Mouse (Mus musculus): ENCODE results near the gene Mrps18a. TPM values are rescaled to one million over a fixed set of nuclear protein-coding genes. Genes with fewer than 3 reads are reported as not detected.

Gene Mrps18a
- 66.4 and 87.7 TPM in 2 replicates for total RNA-seq (2014; fragmentation: Nextera tagmentation)
- total RNA-seq (2017) = 55.3 and 71.3 TPM in 2 replicates
- 88.7 and 110 TPM in 2 replicates for polyA plus RNA-seq (2012)

DNA sequence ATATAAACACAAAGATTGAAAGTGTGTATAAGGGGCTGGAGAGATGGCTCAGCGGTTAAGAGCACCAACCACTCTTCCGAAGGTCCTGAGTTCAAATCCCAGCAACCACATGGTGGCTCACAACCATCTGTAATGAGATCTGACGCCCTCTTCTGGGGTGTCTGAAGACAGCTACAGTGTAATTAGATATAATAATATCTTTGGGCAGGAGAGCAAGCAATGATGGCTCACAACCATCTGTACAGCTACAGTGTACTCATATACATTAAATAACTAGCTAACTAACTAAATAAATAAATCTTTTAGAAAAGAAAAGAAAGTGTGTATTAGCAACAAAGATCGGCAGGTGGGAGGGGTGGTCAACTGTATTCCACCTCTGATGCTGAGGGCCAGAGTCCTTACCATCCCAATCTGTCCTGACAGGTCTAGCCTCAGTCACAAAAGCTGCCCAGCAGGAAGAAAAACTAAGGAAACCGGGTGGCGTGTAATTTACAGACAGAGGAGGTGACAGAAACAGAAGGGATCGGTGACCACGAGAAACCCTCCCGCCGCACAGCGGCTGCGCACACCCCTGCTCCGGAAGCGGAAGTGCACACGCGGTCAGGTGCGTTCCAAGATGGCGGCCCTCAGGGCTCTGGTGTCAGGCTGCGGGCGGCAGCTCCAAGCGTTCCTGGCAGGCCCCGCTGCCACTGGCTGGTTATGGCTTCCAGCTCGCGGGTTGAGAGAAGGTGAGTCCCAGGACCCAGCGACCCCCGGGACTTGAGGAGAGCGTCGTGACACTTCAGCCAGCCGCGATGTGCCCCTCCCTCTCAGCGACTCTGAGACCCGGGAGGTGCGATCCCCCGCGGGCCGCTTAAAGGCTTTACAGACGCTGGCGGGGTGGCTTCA is at the start of gene Mrps18a:
Gene Mrps18a (plus strand): TSS at position 585 of the 888 bp plus-strand sequence.
- no peak for TF ChIP-seq TAL1 (conservative IDR thresholded peaks at IDR 0.05; ENCODE audit: low read depth, low read length)
- no peak for TF ChIP-seq GATA1 (IDR thresholded peaks at IDR 0.05; ENCODE audit: borderline replicate concordance, low read length)
- TF ChIP-seq GATA2 (IDR thresholded peaks at IDR 0.05; ENCODE audit: borderline replicate concordance, low read depth, low read length) = no peak
- no peak for TF ChIP-seq CTCF (IDR thresholded peaks at IDR 0.05; ENCODE audit: low read depth, low read length)
- TF ChIP-seq POLR2AphosphoS5 (IDR thresholded peaks at IDR 0.05; ENCODE audit: insufficient replicate concordance, low read depth, low read length) = no peak
- Histone ChIP-seq H3K36me3 (replicated peaks) (peaks cover 33% of the 10 kb centered on the region), H3K4me3 (ENCODE audit: low read depth, low read length) (peak within 1 kb of the TSS; percentile 90), H3K27me3 (ENCODE audit: insufficient read depth, low read length) (peaks cover 23% of the 10 kb centered on the region), H3K9me3 (replicated peaks) (no peaks in the 10 kb centered on the region), H3K4me1 (ENCODE audit: insufficient read depth, low read depth, low read length) (peaks cover 34% of the 10 kb centered on the region)
- peak; percentile 89 for ATAC-seq (ENCODE audit: extremely low read depth, insufficient number of reproducible peaks, low FRiP score, poor library complexity, severe bottlenecking)
- DNase-seq (ENCODE audit: low spot score) = peak; percentile 79

- H3K36me3 ChIP-seq (replicated peaks) = no peaks in the 10 kb centered on the region
- TF ChIP-seq TAL1 (conservative IDR thresholded peaks at IDR 0.05; ENCODE audit: low read depth, low read length) = no peak
- no peak for TF ChIP-seq POLR2AphosphoS5 (IDR thresholded peaks at IDR 0.05; ENCODE audit: insufficient replicate concordance, low read depth, low read length)
- no peak for TF ChIP-seq CTCF (IDR thresholded peaks at IDR 0.05; ENCODE audit: low read depth, low read length)
- no peak for TF ChIP-seq GATA1 (IDR thresholded peaks at IDR 0.05; ENCODE audit: borderline replicate concordance, low read length)
- no peak for TF ChIP-seq GATA2 (IDR thresholded peaks at IDR 0.05; ENCODE audit: borderline replicate concordance, low read depth, low read length)
- ATAC-seq (ENCODE audit: extremely low read depth, insufficient number of reproducible peaks, low FRiP score, poor library complexity, severe bottlenecking) (no peak), DNase-seq (ENCODE audit: low spot score) (no peak)
- peaks cover 30% of the 10 kb centered on the region for H3K27me3 ChIP-seq (ENCODE audit: insufficient read depth, low read length)
- no peaks in the 10 kb centered on the region for H3K9me3 ChIP-seq (replicated peaks)
- no peaks in the 10 kb centered on the region for H3K4me1 ChIP-seq (ENCODE audit: insufficient read depth, low read depth, low read length)
- no peak overlapping the region for H3K4me3 ChIP-seq (ENCODE audit: low read depth, low read length)
Observed at GRCm38 (mm10) chr17:46063283-46063973, 47.4 kb upstream of the Mrps18a start.

- DNase-seq (ENCODE audit: low spot score) (no peak), ATAC-seq (ENCODE audit: extremely low read depth, insufficient number of reproducible peaks, low FRiP score, poor library complexity, severe bottlenecking) (no peak)
- no peak overlapping the region for H3K4me3 ChIP-seq (ENCODE audit: low read depth, low read length)
- TF ChIP-seq TAL1 (conservative IDR thresholded peaks at IDR 0.05; ENCODE audit: low read depth, low read length) = no peak
- TF ChIP-seq GATA1 (IDR thresholded peaks at IDR 0.05; ENCODE audit: borderline replicate concordance, low read length) = no peak
- TF ChIP-seq CTCF (IDR thresholded peaks at IDR 0.05; ENCODE audit: low read depth, low read length) = no peak
- TF ChIP-seq POLR2AphosphoS5 (IDR thresholded peaks at IDR 0.05; ENCODE audit: insufficient replicate concordance, low read depth, low read length) = no peak
- TF ChIP-seq GATA2 (IDR thresholded peaks at IDR 0.05; ENCODE audit: borderline replicate concordance, low read depth, low read length) = no peak
- no peaks in the 10 kb centered on the region for H3K9me3 ChIP-seq (replicated peaks)
- H3K36me3 ChIP-seq (replicated peaks) = no peaks in the 10 kb centered on the region
- peaks cover 30% of the 10 kb centered on the region for H3K27me3 ChIP-seq (ENCODE audit: insufficient read depth, low read length)
- H3K4me1 ChIP-seq (ENCODE audit: insufficient read depth, low read depth, low read length) = no peaks in the 10 kb centered on the region
Observed at GRCm38 (mm10) chr17:46063974-46064312, 46.8 kb upstream of the Mrps18a start.

DNA sequence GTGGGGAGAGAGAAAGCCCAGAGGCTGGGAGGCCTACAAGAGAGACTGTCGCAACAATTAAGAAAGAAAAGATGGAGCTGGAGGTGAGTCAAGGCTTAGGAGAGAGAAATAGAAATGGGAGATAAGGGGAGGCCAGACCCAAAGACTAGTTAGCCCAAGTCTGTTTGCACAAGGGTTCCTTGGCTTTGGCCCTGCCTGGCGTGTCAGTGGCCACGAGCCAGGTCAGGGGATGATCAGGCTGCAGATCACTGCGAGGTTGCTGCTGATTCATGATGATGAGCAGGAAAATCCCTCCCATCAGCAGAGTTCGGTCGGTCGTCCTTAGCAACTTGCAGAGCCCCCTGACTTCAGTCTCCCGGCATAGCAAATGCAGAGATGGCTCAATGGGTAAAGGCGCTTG is 40.7 kb upstream of the Mrps18a start:
- H3K4me1 ChIP-seq (ENCODE audit: insufficient read depth, low read depth, low read length) = peaks cover 16% of the 10 kb centered on the region
- no peak overlapping the region for H3K4me3 ChIP-seq (ENCODE audit: low read depth, low read length)
- H3K36me3 ChIP-seq (replicated peaks) = no peaks in the 10 kb centered on the region
- H3K27me3 ChIP-seq (ENCODE audit: insufficient read depth, low read length) = peaks cover 17% of the 10 kb centered on the region
- H3K9me3 ChIP-seq (replicated peaks) = no peaks in the 10 kb centered on the region
- no peak for TF ChIP-seq GATA2 (IDR thresholded peaks at IDR 0.05; ENCODE audit: borderline replicate concordance, low read depth, low read length)
- ATAC-seq (ENCODE audit: extremely low read depth, insufficient number of reproducible peaks, low FRiP score, poor library complexity, severe bottlenecking) = no peak
- DNase-seq (ENCODE audit: low spot score) = no peak

DNA sequence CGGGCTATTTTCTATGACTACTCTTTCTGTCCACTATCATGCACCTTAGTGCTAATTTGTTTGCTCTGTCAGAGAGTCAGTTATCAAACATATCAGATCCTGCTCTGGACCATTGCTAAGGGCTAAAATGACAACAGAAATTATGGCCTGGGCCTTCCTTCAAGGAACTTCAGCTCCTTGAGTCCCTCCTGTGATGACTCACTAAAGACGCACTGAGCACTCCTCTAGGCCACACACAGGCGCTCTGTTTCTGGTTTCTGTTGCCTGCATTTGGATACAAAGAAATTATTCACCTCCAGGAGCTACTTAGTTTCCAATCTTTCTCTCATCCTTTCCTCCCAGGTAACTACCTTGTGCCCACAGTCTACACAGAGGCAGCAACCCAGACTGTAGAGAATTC is 39.3 kb upstream of the Mrps18a start:
- TF ChIP-seq POLR2AphosphoS5 (IDR thresholded peaks at IDR 0.05; ENCODE audit: insufficient replicate concordance, low read depth, low read length) (no peak), TAL1 (conservative IDR thresholded peaks at IDR 0.05; ENCODE audit: low read depth, low read length) (no peak), GATA2 (IDR thresholded peaks at IDR 0.05; ENCODE audit: borderline replicate concordance, low read depth, low read length) (no peak), CTCF (IDR thresholded peaks at IDR 0.05; ENCODE audit: low read depth, low read length) (no peak), GATA1 (IDR thresholded peaks at IDR 0.05; ENCODE audit: borderline replicate concordance, low read length) (no peak)
- no peaks in the 10 kb centered on the region for H3K36me3 ChIP-seq (replicated peaks)
- ATAC-seq (ENCODE audit: extremely low read depth, insufficient number of reproducible peaks, low FRiP score, poor library complexity, severe bottlenecking) (no peak), DNase-seq (ENCODE audit: low spot score) (no peak)
- H3K4me3 ChIP-seq (ENCODE audit: low read depth, low read length) = no peak overlapping the region
- H3K4me1 ChIP-seq (ENCODE audit: insufficient read depth, low read depth, low read length) = peaks cover 16% of the 10 kb centered on the region
- no peaks in the 10 kb centered on the region for H3K9me3 ChIP-seq (replicated peaks)
- H3K27me3 ChIP-seq (ENCODE audit: insufficient read depth, low read length) = peaks cover 15% of the 10 kb centered on the region

DNA sequence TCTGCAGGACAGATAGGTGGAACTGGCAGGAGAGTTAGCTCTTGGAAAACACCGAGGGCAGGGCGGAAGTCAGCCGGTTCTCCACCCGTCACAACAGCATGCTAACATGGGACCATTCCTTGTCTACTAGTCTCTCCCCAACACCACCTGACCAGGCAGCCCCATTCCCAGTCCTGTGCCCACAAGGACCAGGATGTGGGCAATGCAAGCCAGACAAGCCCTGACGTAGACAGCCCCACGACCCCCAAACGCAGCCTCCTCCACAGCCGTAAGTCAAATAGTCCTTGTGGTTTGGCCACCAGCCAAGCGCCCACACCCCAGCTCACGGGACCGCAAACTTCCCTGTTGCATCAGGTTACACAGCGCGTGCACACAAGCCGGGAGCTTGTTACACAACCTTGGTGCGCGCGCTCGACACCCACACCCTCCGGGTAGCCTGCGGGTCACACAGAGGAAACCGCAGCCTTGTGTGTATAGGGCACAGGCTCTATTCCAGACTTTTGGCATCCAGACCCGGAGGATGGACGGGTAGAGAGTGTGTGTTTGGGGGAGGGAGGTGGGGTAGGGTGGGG is 37.0 kb upstream of the Mrps18a start:
- peaks cover 11% of the 10 kb centered on the region for H3K27me3 ChIP-seq (ENCODE audit: insufficient read depth, low read length)
- H3K9me3 ChIP-seq (replicated peaks) = no peaks in the 10 kb centered on the region
- H3K4me1 ChIP-seq (ENCODE audit: insufficient read depth, low read depth, low read length) = peaks cover 16% of the 10 kb centered on the region
- ATAC-seq (ENCODE audit: extremely low read depth, insufficient number of reproducible peaks, low FRiP score, poor library complexity, severe bottlenecking) (peak; percentile 58), DNase-seq (ENCODE audit: low spot score) (peak; percentile 67)
- TF ChIP-seq POLR2AphosphoS5 (IDR thresholded peaks at IDR 0.05; ENCODE audit: insufficient replicate concordance, low read depth, low read length) (no peak), GATA1 (IDR thresholded peaks at IDR 0.05; ENCODE audit: borderline replicate concordance, low read length) (no peak), CTCF (IDR thresholded peaks at IDR 0.05; ENCODE audit: low read depth, low read length) (no peak), GATA2 (IDR thresholded peaks at IDR 0.05; ENCODE audit: borderline replicate concordance, low read depth, low read length) (no peak), TAL1 (conservative IDR thresholded peaks at IDR 0.05; ENCODE audit: low read depth, low read length) (no peak)
- H3K36me3 ChIP-seq (replicated peaks) = no peaks in the 10 kb centered on the region
- peak overlapping the region; percentile 40; the same call in 1 of the 2 replicates for H3K4me3 ChIP-seq (ENCODE audit: low read depth, low read length)

Data from G1E (cell line).